Mouse (Mus musculus) MEL (cell line): Measurements from ENCODE around the gene Gif. TPM values are rescaled to one million over a fixed set of nuclear protein-coding genes. Genes with fewer than 3 reads are reported as not detected.
A peak's percentile ranks its signal among the peaks of the same experiment; 100 is the strongest.

Source experiments
- DNase-seq: peaks from one replicate; pipeline ENCODE4 v3.0.0; 2011; ENCODE audit warnings: low read depth, low spot score
- H3K27ac ChIP-seq: 2 replicates; pipeline ENCODE4 v1.5.1; 2012; ENCODE audit warnings: low read depth, mild to moderate bottlenecking, control low read depth, low read length, moderate library complexity; ENCODE audit not compliant: control insufficient read depth
- H3K27me3 ChIP-seq, 2 experiments: fragments of 150-350 bp in 1 of 2; sonication (generic) in 1 of 2; 2 replicates each; pipeline ENCODE4 v1.6.1; 2012; ENCODE audit warnings: low read length in 2 of 2, mild to moderate bottlenecking in 2 of 2, improper control_type of control experiment in 1 of 2, moderate library complexity in 1 of 2; ENCODE audit not compliant: insufficient read depth in 2 of 2, control insufficient read depth in 1 of 2
- H3K36me3 ChIP-seq, 2 experiments: 2 replicates each; pipeline ENCODE4 v1.6.1; 2012 to 2014; ENCODE audit warnings: low read length in 2 of 2, improper control_type of control experiment in 1 of 2, inconsistent platforms in 1 of 2, mild to moderate bottlenecking in 1 of 2; ENCODE audit not compliant: insufficient read depth in 2 of 2, control insufficient read depth in 1 of 2
- H3K4me1 ChIP-seq, 2 experiments: fragments of 150-350 bp in 1 of 2; sonication (generic) in 1 of 2; 2 replicates each; pipeline ENCODE4 v1.6.1; 2012; ENCODE audit warnings: low read length in 2 of 2, improper control_type of control experiment in 1 of 2, mild to moderate bottlenecking in 1 of 2; ENCODE audit not compliant: insufficient read depth in 2 of 2, control insufficient read depth in 1 of 2
- H3K4me3 ChIP-seq, 2 experiments: fragments of 150-350 bp in 1 of 2; sonication (generic) in 1 of 2; 2 replicates each; pipeline ENCODE4 v1.5.1; 2012; ENCODE audit warnings: low read depth in 2 of 2, low read length in 2 of 2, mild to moderate bottlenecking in 2 of 2, moderate library complexity in 2 of 2, control low read depth in 1 of 2, improper control_type of control experiment in 1 of 2; ENCODE audit not compliant: control insufficient read depth in 1 of 2, insufficient read depth in 1 of 2
- H3K79me2 ChIP-seq: 2 replicates; pipeline ENCODE4 v1.6.1; 2012; ENCODE audit warnings: mild to moderate bottlenecking, low read length, moderate library complexity; ENCODE audit not compliant: control insufficient read depth, poor library complexity, insufficient read depth
- H3K9ac ChIP-seq: 2 replicates; pipeline ENCODE4 v1.6.1; 2012; ENCODE audit warnings: low read depth, mild to moderate bottlenecking, control low read depth, low read length, moderate library complexity; ENCODE audit not compliant: control insufficient read depth, poor library complexity, severe bottlenecking
- H3K9me3 ChIP-seq: fragments of 150-350 bp; sonication (generic); replicated peaks from 2 replicates; pipeline ENCODE4 v1.6.1; 2012; ENCODE audit warnings: mild to moderate bottlenecking, low read length, improper control_type of control experiment, moderate library complexity; ENCODE audit not compliant: insufficient read depth
- CHD1 ChIP-seq: IDR thresholded peaks from 2 replicates; pipeline ENCODE4 v1.6.1; 2012; ENCODE audit warnings: low read depth, mild to moderate bottlenecking, inconsistent platforms, low read length, improper control_type of control experiment
- CHD2 ChIP-seq: IDR thresholded peaks from 2 replicates; pipeline ENCODE4 v1.6.1; 2011; ENCODE audit warnings: low read length, improper control_type of control experiment
- CTCF ChIP-seq, 3 experiments: IDR thresholded peaks in 2 of 3; conservative IDR thresholded peaks in 1 of 3; 2 replicates each; pipeline ENCODE4 v1.5.1; 2011 to 2012; ENCODE audit warnings: low read length in 3 of 3, low read depth in 2 of 3, mild to moderate bottlenecking in 2 of 3, improper control_type of control experiment in 1 of 3, inconsistent platforms in 1 of 3, mixed read lengths in 1 of 3, moderate library complexity in 1 of 3; ENCODE audit not compliant: control insufficient read depth in 1 of 3, insufficient read depth in 1 of 3, poor library complexity in 1 of 3, severe bottlenecking in 1 of 3
- E2F4 ChIP-seq: IDR thresholded peaks from 2 replicates; pipeline ENCODE4 v1.6.1; 2011; ENCODE audit warnings: low read depth, low read length, improper control_type of control experiment, borderline replicate concordance
- ELF1 ChIP-seq: IDR thresholded peaks from 2 replicates; pipeline ENCODE4 v1.6.1; 2014; ENCODE audit warnings: low read depth, mild to moderate bottlenecking, inconsistent platforms, low read length, improper control_type of control experiment, moderate library complexity
- EP300 ChIP-seq, 2 experiments: IDR thresholded peaks; 2 replicates each; pipeline ENCODE4 v1.6.1; 2011; ENCODE audit warnings: improper control_type of control experiment in 2 of 2, low read length in 2 of 2, low read depth in 1 of 2, mild to moderate bottlenecking in 1 of 2
- GABPA ChIP-seq: IDR thresholded peaks from 2 replicates; pipeline ENCODE4 v1.6.1; 2012; ENCODE audit warnings: low read depth, mild to moderate bottlenecking, inconsistent platforms, low read length, improper control_type of control experiment, moderate library complexity
- GATA1 ChIP-seq: IDR thresholded peaks from 2 replicates; pipeline ENCODE4 v1.6.1; 2011; ENCODE audit warnings: low read depth, low read length, improper control_type of control experiment
- HCFC1 ChIP-seq: IDR thresholded peaks from 2 replicates; pipeline ENCODE4 v1.6.1; 2012; ENCODE audit warnings: low read depth, mild to moderate bottlenecking, inconsistent platforms, low read length, improper control_type of control experiment, moderate library complexity
- KAT2A ChIP-seq: conservative IDR thresholded peaks from 2 replicates; pipeline ENCODE4 v1.6.1; 2012; ENCODE audit warnings: low read depth, low read length, improper control_type of control experiment, inconsistent platforms
- MAFK ChIP-seq: IDR thresholded peaks from 2 replicates; pipeline ENCODE4 v1.6.1; 2011; ENCODE audit warnings: low read depth, mild to moderate bottlenecking, low read length, improper control_type of control experiment, borderline replicate concordance
- MAZ ChIP-seq: IDR thresholded peaks from 2 replicates; pipeline ENCODE4 v1.6.1; 2012; ENCODE audit warnings: low read depth, mild to moderate bottlenecking, inconsistent platforms, low read length, improper control_type of control experiment
- MEF2A ChIP-seq: IDR thresholded peaks from 2 replicates; pipeline ENCODE4 v1.6.1; 2014; ENCODE audit warnings: low read depth, mild to moderate bottlenecking, inconsistent platforms, low read length, improper control_type of control experiment; ENCODE audit not compliant: poor library complexity, insufficient replicate concordance, severe bottlenecking; ENCODE audit errors: extremely low read depth
- NELFE ChIP-seq: IDR thresholded peaks from 2 replicates; pipeline ENCODE4 v1.6.1; 2011; ENCODE audit warnings: low read depth, low read length, improper control_type of control experiment
- NRF1 ChIP-seq: IDR thresholded peaks from 2 replicates; pipeline ENCODE4 v1.6.1; 2014; ENCODE audit warnings: low read depth, mild to moderate bottlenecking, inconsistent platforms, low read length, improper control_type of control experiment, moderate library complexity; ENCODE audit not compliant: poor library complexity, insufficient read depth, severe bottlenecking
- RAD21 ChIP-seq: IDR thresholded peaks from 2 replicates; pipeline ENCODE4 v1.6.1; 2011; ENCODE audit warnings: mild to moderate bottlenecking, low read depth, low read length, improper control_type of control experiment
- SIN3A ChIP-seq: IDR thresholded peaks from 2 replicates; pipeline ENCODE4 v1.6.1; 2012; ENCODE audit warnings: low read length, improper control_type of control experiment, inconsistent platforms
- UBTF ChIP-seq: IDR thresholded peaks from 2 replicates; pipeline ENCODE4 v1.6.1; 2012; ENCODE audit warnings: low read depth, mild to moderate bottlenecking, inconsistent platforms, low read length, improper control_type of control experiment, moderate library complexity, borderline replicate concordance; ENCODE audit not compliant: insufficient read depth
- USF1 ChIP-seq: IDR thresholded peaks from 2 replicates; pipeline ENCODE4 v1.6.1; 2014; ENCODE audit warnings: low read depth, mild to moderate bottlenecking, inconsistent platforms, low read length, improper control_type of control experiment, moderate library complexity
- USF2 ChIP-seq, 2 experiments: IDR thresholded peaks; 2 replicates each; pipeline ENCODE4 v1.6.1; 2011 to 2012; ENCODE audit warnings: improper control_type of control experiment in 2 of 2, low read length in 2 of 2, borderline replicate concordance in 1 of 2, inconsistent platforms in 1 of 2, low read depth in 1 of 2, mild to moderate bottlenecking in 1 of 2; ENCODE audit not compliant: insufficient read depth in 1 of 2
- ZMIZ1 ChIP-seq: IDR thresholded peaks from 2 replicates; pipeline ENCODE4 v1.6.1; 2012; ENCODE audit warnings: low read depth, mild to moderate bottlenecking, inconsistent platforms, low read length, improper control_type of control experiment, moderate library complexity
- polyA plus RNA-seq, 2 experiments: library from polyadenylated mRNA; stranded (reverse) in 1 of 2; unstranded in 1 of 2; fragments of >175 nt in 1 of 2; fragments of >200 nt in 1 of 2; gene quantifications; 2 replicates each; pipeline versions ENCODE4 v1.2.1 to v1.2.4; 2012; ENCODE audit warnings: low replicate concordance in 2 of 2, low read depth in 1 of 2; ENCODE audit not compliant: insufficient read length in 2 of 2, insufficient read depth in 1 of 2, missing spikeins in 1 of 2
- total RNA-seq: library from RNA; depleted of rRNA; stranded (reverse); fragments of 300-350 nt; gene quantifications from 2 replicates; pipeline ENCODE4 v1.2.3, GENCODE M21; 2012

Gene Gif
- total and polyA plus RNA-seq, 3 experiments = not detected

- TF ChIP-seq GATA1 (peak; percentile 93), MAZ (no peak), KAT2A (no peak), EP300 (IDR thresholded peaks at IDR 0.05; ENCODE audit: low read depth in 1 of 2, low read length in 2 of 2) (peak; percentile 96 to 98), MAFK (0 out of 2 replicates have a peak, but pooled peaks have one; percentile 11), NRF1 (no peak), MEF2A (no peak), ZMIZ1 (no peak), SIN3A (peak; percentile 82), GABPA (no peak), NELFE (no peak), CTCF (IDR thresholded peaks at IDR 0.05 in 2 of 3, conservative IDR thresholded peaks at IDR 0.05 in 1 of 3; ENCODE audit: control insufficient read depth in 1 of 3, insufficient read depth in 1 of 3, low read depth in 2 of 3, low read length in 3 of 3, poor library complexity in 1 of 3, severe bottlenecking in 1 of 3) (no peak), RAD21 (no peak), HCFC1 (0 out of 2 replicates have a peak, but pooled peaks have one; percentile 39), ELF1 (no peak), UBTF (no peak), CHD2 (no peak), E2F4 (no peak)
Measured at GRCm38 (mm10) chr19:11807251-11807650, 59.9 kb downstream of the Gif start (continued).

GRCm38 (mm10) chr19:11807822-11808221 lies 60.5 kb downstream of the Gif start:
- no peaks in the 10 kb centered on the region for H3K79me2 ChIP-seq
- peak overlapping the region; percentile 97 for H3K27ac ChIP-seq
- H3K9ac ChIP-seq = peak overlapping the region; percentile 48
- H3K4me1 ChIP-seq = peaks cover 17 to 40% of the 10 kb centered on the region in 2 experiments
- no peaks in the 10 kb centered on the region for H3K27me3 ChIP-seq
- peak overlapping the region in 1 of 2 experiments; percentile 10; a peak in 2 of 4 replicates for H3K4me3 ChIP-seq
- no peaks in the 10 kb centered on the region for H3K9me3 ChIP-seq
- peaks cover 0 to 38% of the 10 kb centered on the region in 2 experiments; a peak in 2 of 4 replicates for H3K36me3 ChIP-seq
- TF ChIP-seq CHD1 = 0 out of 2 replicates have a peak, but pooled peaks have one; percentile 3
- TF ChIP-seq MAZ = no peak
- TF ChIP-seq USF2 (IDR thresholded peaks at IDR 0.05; ENCODE audit: borderline replicate concordance in 1 of 2, insufficient read depth in 1 of 2, low read depth in 1 of 2, low read length in 2 of 2) = no peak
- TF ChIP-seq USF1 = no peak
- no peak for TF ChIP-seq GABPA
- no peak for TF ChIP-seq HCFC1
- DNase-seq = no peak
